Mouse (Mus musculus): Measurements from ENCODE around the gene Dmxl2. TPM values are rescaled to one million over a fixed set of nuclear protein-coding genes. Genes with fewer than 3 reads are reported as not detected.

Dmxl2 gene
- 11.3 TPM for polyA plus RNA-seq (2021)

- POLR2A ChIA-PET, result no interaction called here
- peak; percentile 70 for ATAC-seq
- in situ Hi-C loops (cut with MboI; ENCODE audit: low pct_unique_long_range_greater_than_20kb), result no loop called here
- DNase-seq (ENCODE audit: low read depth, low spot score), result peak; percentile 37
- CTCF ChIA-PET, result no interaction called here
- no peaks in the 10 kb centered on the region for H3K27me3 ChIP-seq
- no peak for TF ChIP-seq CTCF (IDR thresholded peaks at IDR 0.05)
Observed at GRCm38 (mm10) chr9:54501453-54502110, at the start of gene Dmxl2. Gene Dmxl2 (minus strand): TSS chr9:54501626.

GRCm38 (mm10) chr9:54549433-54549832 lies 48.0 kb upstream of the Dmxl2 start:
- TF ChIP-seq CTCF (IDR thresholded peaks at IDR 0.05), result no peak
- POLR2A ChIA-PET, result no interaction called here
- DNase-seq (ENCODE audit: low read depth, low spot score), result no peak
- no peaks in the 10 kb centered on the region for H3K27me3 ChIP-seq
- in situ Hi-C loops (cut with MboI; ENCODE audit: low pct_unique_long_range_greater_than_20kb), result no loop called here
- no peak for ATAC-seq
- CTCF ChIA-PET, result no interaction called here

- in situ Hi-C loops (cut with MboI; ENCODE audit: low pct_unique_long_range_greater_than_20kb), result no loop called here
- ATAC-seq (no peak), DNase-seq (ENCODE audit: low read depth, low spot score) (no peak)
- peak; percentile 93 for TF ChIP-seq CTCF (IDR thresholded peaks at IDR 0.05)
- CTCF ChIA-PET, result interaction anchor here (0.6 to 1.1 kb wide), 4 partner anchors 9 to 110 kb away, joined by 3 to 5 read pairs (median 3); partner anchors contain the start of gene Sh2d7
- POLR2A ChIA-PET, result interaction anchor here (0.6 kb wide), 1 partner anchor 124 kb away, joined by 4 read pairs; no protein-coding TSS in a partner anchor
- H3K27me3 ChIP-seq, result no peaks in the 10 kb centered on the region
Observed at GRCm38 (mm10) chr9:54547536-54547935, 46.1 kb upstream of the Dmxl2 start.

GRCm38 (mm10) chr9:54544954-54545315 lies 43.5 kb upstream of the Dmxl2 start:
- POLR2A ChIA-PET, result interaction anchor here (0.8 kb wide), 1 partner anchor 14 kb away, joined by 3 read pairs; no protein-coding TSS in a partner anchor
- in situ Hi-C loops (cut with MboI; ENCODE audit: low pct_unique_long_range_greater_than_20kb), result no loop called here
- ATAC-seq (no peak), DNase-seq (ENCODE audit: low read depth, low spot score) (no peak)
- no peaks in the 10 kb centered on the region for H3K27me3 ChIP-seq
- CTCF ChIA-PET, result interaction anchor here (0.6 to 1.2 kb wide), 2 partner anchors 14 to 365 kb away, joined by 3 to 4 read pairs; no protein-coding TSS in a partner anchor
- no peak for TF ChIP-seq CTCF (IDR thresholded peaks at IDR 0.05)

- TF ChIP-seq CTCF (IDR thresholded peaks at IDR 0.05), result no peak
- ChIA-PET CTCF (interaction anchor here (0.6 kb wide), 1 partner anchor 365 kb away, joined by 3 read pairs; no protein-coding TSS in a partner anchor), POLR2A (interaction anchor here (0.8 kb wide), 1 partner anchor 15 kb away, joined by 3 read pairs; no protein-coding TSS in a partner anchor)
- H3K27me3 ChIP-seq, result no peaks in the 10 kb centered on the region
- in situ Hi-C loops (cut with MboI; ENCODE audit: low pct_unique_long_range_greater_than_20kb), result no loop called here
- DNase-seq (ENCODE audit: low read depth, low spot score), result no peak
- no peak for ATAC-seq
Observed at GRCm38 (mm10) chr9:54544212-54544953, 43.0 kb upstream of the Dmxl2 start.

- CTCF ChIA-PET, result interaction anchor here (1.2 kb wide), 1 partner anchor 17 kb away, joined by 4 read pairs; no protein-coding TSS in a partner anchor
- no peak for TF ChIP-seq CTCF (IDR thresholded peaks at IDR 0.05)
Observed at GRCm38 (mm10) chr9:54540801-54541200, 39.4 kb upstream of the Dmxl2 start.

GRCm38 (mm10) chr9:54538684-54539083 lies 37.3 kb upstream of the Dmxl2 start, which contains the start of gene Sh2d7:
Gene Sh2d7 (plus strand): TSS chr9:54538984.
- DNase-seq (ENCODE audit: low read depth, low spot score), result no peak
- ChIA-PET POLR2A (no interaction called here), CTCF (interaction anchor here (1.0 kb wide), 1 partner anchor 9 kb away, joined by 3 read pairs; no protein-coding TSS in a partner anchor)
- in situ Hi-C loops (cut with MboI; ENCODE audit: low pct_unique_long_range_greater_than_20kb), result no loop called here
- no peaks in the 10 kb centered on the region for H3K27me3 ChIP-seq
- no peak for TF ChIP-seq CTCF (IDR thresholded peaks at IDR 0.05)
- no peak for ATAC-seq

More at GRCm38 (mm10) chr9:54540801-54541200, 39.4 kb upstream of the Dmxl2 start:
- DNase-seq (ENCODE audit: low read depth, low spot score) (no peak), ATAC-seq (no peak)
- POLR2A ChIA-PET, result no interaction called here
- in situ Hi-C loops (cut with MboI; ENCODE audit: low pct_unique_long_range_greater_than_20kb), result no loop called here
- H3K27me3 ChIP-seq, result no peaks in the 10 kb centered on the region

- in situ Hi-C loops (cut with MboI; ENCODE audit: low pct_unique_long_range_greater_than_20kb), result no loop called here
- no peak for TF ChIP-seq CTCF (IDR thresholded peaks at IDR 0.05)
Observed at GRCm38 (mm10) chr9:54538244-54538643, 36.8 kb upstream of the Dmxl2 start.

GRCm38 (mm10) chr9:54537480-54537879 lies 36.1 kb upstream of the Dmxl2 start:
- ATAC-seq (no peak), DNase-seq (ENCODE audit: low read depth, low spot score) (no peak)
- TF ChIP-seq CTCF (IDR thresholded peaks at IDR 0.05), result no peak
- CTCF ChIA-PET, result interaction anchor here (1.4 kb wide), 1 partner anchor 9 kb away, joined by 4 read pairs; no protein-coding TSS in a partner anchor
- in situ Hi-C loops (cut with MboI; ENCODE audit: low pct_unique_long_range_greater_than_20kb), result no loop called here
- POLR2A ChIA-PET, result interaction anchor here (0.8 kb wide), 1 partner anchor 17 kb away, joined by 3 read pairs; no protein-coding TSS in a partner anchor
- no peaks in the 10 kb centered on the region for H3K27me3 ChIP-seq

More at GRCm38 (mm10) chr9:54538244-54538643, 36.8 kb upstream of the Dmxl2 start:
- POLR2A ChIA-PET, result no interaction called here
- no peak for DNase-seq (ENCODE audit: low read depth, low spot score)
- CTCF ChIA-PET, result interaction anchor here (1.0 kb wide), 1 partner anchor 9 kb away, joined by 3 read pairs; no protein-coding TSS in a partner anchor
- no peaks in the 10 kb centered on the region for H3K27me3 ChIP-seq
- ATAC-seq, result no peak

GRCm38 (mm10) chr9:54537030-54537429 lies 35.6 kb upstream of the Dmxl2 start:
- CTCF ChIA-PET, result interaction anchor here (1.4 kb wide), 1 partner anchor 8 kb away, joined by 4 read pairs; no protein-coding TSS in a partner anchor
- POLR2A ChIA-PET, result no interaction called here
- ATAC-seq (no peak), DNase-seq (ENCODE audit: low read depth, low spot score) (no peak)
- no peak for TF ChIP-seq CTCF (IDR thresholded peaks at IDR 0.05)
- in situ Hi-C loops (cut with MboI; ENCODE audit: low pct_unique_long_range_greater_than_20kb), result no loop called here
- H3K27me3 ChIP-seq, result no peaks in the 10 kb centered on the region

Data from Patski (cell line).